Mouse (Mus musculus) 3134 (cell line): ENCODE data around the gene BC024978.

Experiments
- DNase-seq: peaks from one replicate; pipeline ENCODE4 v3.0.0-alpha.2; 2011; ENCODE audit warnings: low spot score; ENCODE audit not compliant: insufficient read length; ENCODE audit errors: extremely low read depth

The BC024978 gene

DNA sequence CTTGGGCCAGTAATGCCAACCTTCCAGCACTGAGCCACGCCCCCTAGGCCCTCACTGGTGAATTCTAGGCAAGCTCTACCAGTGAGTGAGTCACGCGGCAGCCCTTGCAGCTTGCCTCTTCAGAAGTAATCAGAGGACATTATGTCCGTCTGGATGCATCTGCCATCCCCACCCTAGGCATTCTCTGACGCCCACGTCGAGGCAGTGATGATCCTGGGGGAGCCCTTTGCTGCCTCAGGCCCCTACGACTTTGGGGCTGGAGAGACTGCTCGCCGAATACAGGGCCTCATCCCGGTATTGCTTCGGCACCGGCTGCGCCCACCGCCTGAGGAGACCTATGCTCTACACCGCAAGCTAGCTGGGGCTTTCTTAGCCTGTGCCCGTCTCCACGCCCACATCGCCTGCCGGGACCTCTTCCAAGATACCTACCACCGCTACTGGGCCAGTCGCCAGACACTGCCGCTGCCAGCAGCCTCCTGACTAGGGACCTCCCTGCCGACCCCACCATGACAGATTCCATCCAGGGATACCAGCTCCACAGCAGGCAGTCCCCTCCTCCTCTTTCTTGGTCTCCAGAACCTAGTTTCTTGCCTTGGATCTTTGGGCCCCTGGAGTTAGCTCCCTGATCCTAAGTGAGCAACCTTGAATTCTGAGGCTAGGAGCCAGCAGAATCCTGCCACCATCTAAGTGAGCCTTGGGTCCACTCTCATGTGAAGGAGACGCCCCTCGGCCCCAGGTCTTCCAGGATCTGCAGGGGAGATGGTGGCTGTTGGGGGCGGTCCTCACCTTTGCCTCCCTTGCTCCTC is 61.7 kb downstream of the BC024978 start:
- peak; percentile 95 for DNase-seq

DNA sequence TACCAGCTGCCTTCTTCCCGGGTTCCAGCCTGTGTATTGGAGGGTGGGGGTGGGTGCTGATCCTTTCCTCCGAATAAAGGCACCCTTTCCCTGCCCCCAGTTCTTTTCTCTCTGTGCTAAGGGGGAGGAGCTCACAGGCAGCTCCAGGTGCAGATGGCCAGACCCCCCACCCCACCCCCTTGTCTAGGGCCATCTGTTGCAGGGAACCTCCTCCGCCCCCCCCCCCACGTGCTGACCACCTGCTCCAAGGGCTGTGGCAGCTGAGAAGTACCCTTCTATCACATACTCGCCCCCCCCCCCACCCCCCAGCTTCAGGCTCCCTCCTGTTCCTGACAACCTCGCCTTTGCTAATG is 62.2 kb downstream of the BC024978 start:
- DNase-seq = no peak

GRCm38 (mm10) chr7:27258205-27258899 is 62.8 kb downstream of the BC024978 start, which contains the start of gene Numbl:
TSS of gene Numbl (plus strand) at chr7:27258433.
- DNase-seq = peak; percentile 88

- DNase-seq = peak; percentile 51
Measured at GRCm38 (mm10) chr7:27259271-27259721, 63.7 kb downstream of the BC024978 start.

DNA sequence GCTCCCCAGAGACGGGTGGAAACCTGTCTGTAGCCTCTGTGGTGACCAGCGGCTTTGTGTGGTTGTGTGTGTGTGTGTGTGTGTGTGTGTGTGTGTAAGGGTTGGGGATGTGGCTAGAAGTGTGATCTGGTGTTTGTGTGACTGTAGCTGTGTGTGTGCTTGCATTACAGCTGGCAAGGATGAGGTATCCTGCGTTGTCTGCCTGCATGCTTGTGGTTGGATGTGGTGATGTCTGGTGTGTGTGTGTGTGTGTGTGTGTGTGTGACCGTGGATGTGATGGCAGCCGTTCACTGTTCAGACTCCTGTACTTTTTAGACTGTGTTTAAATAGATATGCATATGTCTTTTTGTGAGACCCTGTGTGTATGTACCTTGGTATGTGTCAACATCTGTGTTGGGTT is 64.2 kb downstream of the BC024978 start:
- peak; percentile 55 for DNase-seq
